Mouse (Mus musculus) midbrain, postnatal 0 days (tissue): ENCODE measurements around the gene Uvrag. TPM values are rescaled to one million over a fixed set of nuclear protein-coding genes. Genes with fewer than 3 reads are reported as not detected.
A peak's percentile ranks its signal among the peaks of the same experiment; 100 is the strongest.

Experiments
- ATAC-seq: fragments of 200-750 bp; cut with Nextera tagmentation; 2 replicates; pipeline ENCODE4 v1.8.0; 2017; ENCODE audit warnings: moderate number of reproducible peaks, mild to moderate bottlenecking, moderate TSS enrichment, moderate library complexity; ENCODE audit not compliant: low FRiP score
- DNase-seq: peaks from one replicate; pipeline ENCODE4 v3.0.0-alpha.2; 2015; ENCODE audit warnings: low spot score
- H3K27ac ChIP-seq: fragments of 300-500 bp; sonication (generic); 2 replicates; pipeline ENCODE4 v1.5.1; 2014; ENCODE audit warnings: low read depth, mild to moderate bottlenecking, low read length, mixed read lengths
- H3K27me3 ChIP-seq: fragments of 300-500 bp; sonication (generic); 2 replicates; pipeline ENCODE4 v1.6.1; 2014; ENCODE audit warnings: low read length, control low read depth, mixed read lengths; ENCODE audit not compliant: insufficient read depth
- H3K36me3 ChIP-seq: fragments of 300-500 bp; sonication (generic); 2 replicates; pipeline ENCODE4 v1.6.1; 2014; ENCODE audit warnings: low read length, control low read depth, mixed read lengths; ENCODE audit not compliant: insufficient read depth
- H3K4me1 ChIP-seq: fragments of 300-500 bp; sonication (generic); 2 replicates; pipeline ENCODE4 v1.6.1; 2014; ENCODE audit warnings: mild to moderate bottlenecking, control low read depth, antibody characterized with exemption, low read length, mixed read lengths; ENCODE audit not compliant: insufficient read depth
- H3K4me2 ChIP-seq: fragments of 300-500 bp; sonication (generic); 2 replicates; pipeline ENCODE4 v1.6.1; 2014; ENCODE audit warnings: low read depth, mild to moderate bottlenecking, low read length, mixed read lengths; ENCODE audit not compliant: poor library complexity, severe bottlenecking
- H3K4me3 ChIP-seq: fragments of 300-500 bp; sonication (generic); 2 replicates; pipeline ENCODE4 v1.5.1; 2014; ENCODE audit warnings: low read depth, mild to moderate bottlenecking, low read length, moderate library complexity
- H3K9ac ChIP-seq: fragments of 300-500 bp; sonication (generic); replicated peaks from 2 replicates; pipeline ENCODE4 v1.6.1; 2014; ENCODE audit warnings: mild to moderate bottlenecking, low read length, moderate library complexity, mixed read lengths; ENCODE audit not compliant: poor library complexity, severe bottlenecking
- H3K9me3 ChIP-seq: fragments of 300-500 bp; sonication (generic); 2 replicates; pipeline ENCODE4 v1.6.1; 2016; ENCODE audit warnings: low read length, control low read depth
- CTCF ChIP-seq: IDR thresholded peaks from 2 replicates; pipeline ENCODE4 v1.5.1; 2016; ENCODE audit warnings: antibody characterized with exemption, mild to moderate bottlenecking
- WGBS: fragments of 180-500 bp; shearing (Covaris S2); extraction: QIAGEN DNeasy Blood & Tissue Kit; methylation state at CpG from one replicate; pipeline ENCODE4 v1.1.7; 2014; 5-methylcytosine and 5-hydroxymethylcytosine counted together
- polyA plus RNA-seq: library from polyadenylated mRNA; unstranded; fragments of >200 nt; fragmentation: Nextera tagmentation; extraction: Ambion mirVana; gene quantifications from 2 replicates; pipeline ENCODE4 v1.2.1, GENCODE M21; 2015
- total RNA-seq: library from RNA; depleted of rRNA; stranded (reverse); fragments of >200 nt; gene quantifications from 2 replicates; pipeline ENCODE4 v1.2.3, GENCODE M21; 2014

Uvrag gene
- total and polyA plus RNA-seq, 2 experiments from 2014 or later: 19.8 to 23.3 TPM

- H3K4me1 ChIP-seq: peaks cover 6% of the 10 kb centered on the region
- H3K27me3 ChIP-seq: no peaks in the 10 kb centered on the region
- no peaks in the 10 kb centered on the region for H3K36me3 ChIP-seq
- no peak overlapping the region for H3K9ac ChIP-seq
- WGBS: 41% methylated on average over 7 of the region's 7 CpGs
- ATAC-seq (peak; percentile 22; the same call in 1 of the 2 replicates), DNase-seq (peak; percentile 64)
- 0 out of 2 replicates have a peak overlapping the region, but pooled peaks have one; percentile 21 for H3K27ac ChIP-seq
- no peak overlapping the region for H3K4me2 ChIP-seq
- H3K9me3 ChIP-seq: no peaks in the 10 kb centered on the region
- no peak for TF ChIP-seq CTCF
- H3K4me3 ChIP-seq: no peak overlapping the region
Observed at GRCm38 (mm10) chr7:98889211-98889610, 251.7 kb downstream of the Uvrag start.

- H3K4me3 ChIP-seq: no peak overlapping the region
- H3K4me2 ChIP-seq: no peak overlapping the region
- ATAC-seq: peak; percentile 75
- no peak for TF ChIP-seq CTCF
- peaks cover 6% of the 10 kb centered on the region for H3K4me1 ChIP-seq
- no peaks in the 10 kb centered on the region for H3K27me3 ChIP-seq
- H3K36me3 ChIP-seq: no peaks in the 10 kb centered on the region
- no peaks in the 10 kb centered on the region for H3K9me3 ChIP-seq
- peak; percentile 81 for DNase-seq
- WGBS: 26% methylated on average over 5 of the region's 5 CpGs
- H3K9ac ChIP-seq: no peak overlapping the region
- H3K27ac ChIP-seq: peak overlapping the region; percentile 38; the same call in 1 of the 2 replicates
Observed at GRCm38 (mm10) chr7:98888810-98889209, 252.1 kb downstream of the Uvrag start.

GRCm38 (mm10) chr7:98887811-98888261 is 253.1 kb downstream of the Uvrag start:
- Histone ChIP-seq H3K27me3 (no peaks in the 10 kb centered on the region), H3K4me3 (no peak overlapping the region), H3K27ac (no peak overlapping the region), H3K9me3 (no peaks in the 10 kb centered on the region), H3K9ac (no peak overlapping the region), H3K4me1 (peaks cover 6% of the 10 kb centered on the region), H3K36me3 (no peaks in the 10 kb centered on the region), H3K4me2 (no peak overlapping the region)
- 30% methylated on average over 22 of the region's 22 CpGs for WGBS
- TF ChIP-seq CTCF: peak; percentile 51
- DNase-seq (peak; percentile 76), ATAC-seq (peak; percentile 47; the same call in 1 of the 2 replicates)

GRCm38 (mm10) chr7:98881887-98882286 is 259.1 kb downstream of the Uvrag start:
- peak; percentile 61 for TF ChIP-seq CTCF
- Histone ChIP-seq H3K9me3 (no peaks in the 10 kb centered on the region), H3K27ac (no peak overlapping the region), H3K9ac (no peak overlapping the region), H3K4me2 (no peak overlapping the region), H3K36me3 (no peaks in the 10 kb centered on the region), H3K4me1 (peaks cover 3% of the 10 kb centered on the region; the same call in 1 of the 2 replicates), H3K4me3 (no peak overlapping the region), H3K27me3 (no peaks in the 10 kb centered on the region)
- DNase-seq (peak; percentile 26), ATAC-seq (no peak)
- WGBS: 74% methylated on average over 4 of the region's 4 CpGs

- Histone ChIP-seq H3K27me3 (no peaks in the 10 kb centered on the region), H3K4me1 (peaks cover 7% of the 10 kb centered on the region; the same call in 1 of the 2 replicates), H3K4me3 (no peak overlapping the region), H3K4me2 (no peak overlapping the region), H3K27ac (no peak overlapping the region), H3K36me3 (no peaks in the 10 kb centered on the region), H3K9me3 (no peaks in the 10 kb centered on the region), H3K9ac (no peak overlapping the region)
- no peak for TF ChIP-seq CTCF
- DNase-seq (no peak), ATAC-seq (no peak)
- 87% methylated on average over 2 of the region's 2 CpGs for WGBS
Observed at GRCm38 (mm10) chr7:98879176-98879575, 261.8 kb downstream of the Uvrag start.

GRCm38 (mm10) chr7:98876119-98876518 is 264.8 kb downstream of the Uvrag start:
- no peak for DNase-seq
- no peak for ATAC-seq
- Histone ChIP-seq H3K36me3 (no peaks in the 10 kb centered on the region), H3K27ac (no peak overlapping the region), H3K9me3 (no peaks in the 10 kb centered on the region), H3K4me2 (no peak overlapping the region), H3K4me3 (no peak overlapping the region), H3K27me3 (no peaks in the 10 kb centered on the region), H3K9ac (no peak overlapping the region), H3K4me1 (peaks cover 7% of the 10 kb centered on the region; the same call in 1 of the 2 replicates)
- no peak for TF ChIP-seq CTCF
- WGBS: 33% methylated on average over 13 of the region's 13 CpGs
